10 mouse cellular contexts compared by ENCODE assay signal in genomic region chr9:61348616-61349015, GRCm38 (mm10).
"Had no signal": no experiment of that assay in that cellular context is flagged by ENCODE, and none has a peak within 500 bp of the region (broad histone marks: within the 10 kb centered on the region; RNA-seq: fewer than 3 reads in every experiment).

No protein-coding gene starts in this region.

- H3K9ac ChIP-seq: liver, embryonic 13.5 days; neural tube, embryonic 13.5 days; stomach, embryonic 15.5 days had no signal

- H3K36me3 ChIP-seq: liver, embryonic 13.5 days; neural tube, embryonic 13.5 days; stomach, embryonic 15.5 days had no signal

- H3K9me3 ChIP-seq: liver, embryonic 13.5 days; neural tube, embryonic 13.5 days; stomach, embryonic 15.5 days had no signal

- DNase-seq: kidney, postnatal 4 days; liver, embryonic 13.5 days; lung, adult 2 months; midbrain, embryonic 14.5 days; right cerebral cortex, postnatal 25 days; thymus, postnatal 25 days had no signal

- H3K4me3 ChIP-seq: liver, embryonic 13.5 days; myocyte; neural tube, embryonic 13.5 days; stomach, embryonic 15.5 days had no signal

- H3K4me2 ChIP-seq: liver, embryonic 13.5 days; midbrain, embryonic 11.5 days; neural tube, embryonic 13.5 days; stomach, embryonic 15.5 days had no signal

- H3K27ac ChIP-seq: liver, embryonic 13.5 days; neural tube, embryonic 13.5 days; stomach, embryonic 15.5 days had no signal
